Mouse (Mus musculus) heart, postnatal 0 days (tissue): ENCODE measurements around the gene Abhd16a. TPM values are rescaled to one million over a fixed set of nuclear protein-coding genes. Genes with fewer than 3 reads are reported as not detected.
"Not testable (repeated sequence)": the region's sequence is repeated elsewhere in the genome, so short reads cannot be mapped to it uniquely, and the experiment has no call there.

ENCODE experiments used
- ATAC-seq: fragments of 200-750 bp; cut with Nextera tagmentation; 2 replicates; pipeline ENCODE4 v1.8.0; 2017; ENCODE audit warnings: low read depth, moderate number of reproducible peaks, moderate library complexity; ENCODE audit not compliant: insufficient read depth
- DNase-seq: peaks from one replicate; pipeline ENCODE4 v3.0.0-alpha.2; 2016; ENCODE audit warnings: low spot score
- H3K27ac ChIP-seq: fragments of 300-500 bp; sonication (generic); 2 replicates; pipeline ENCODE4 v1.5.1; 2014; ENCODE audit warnings: low read depth, mild to moderate bottlenecking
- H3K27me3 ChIP-seq: fragments of 300-500 bp; sonication (generic); 2 replicates; pipeline ENCODE4 v1.6.1; 2014; ENCODE audit warnings: low read length, mixed read lengths; ENCODE audit not compliant: control insufficient read depth, insufficient read depth
- H3K36me3 ChIP-seq: fragments of 300-500 bp; sonication (generic); replicated peaks from 2 replicates; pipeline ENCODE4 v1.6.1; 2014; ENCODE audit warnings: low read length, mixed read lengths; ENCODE audit not compliant: control insufficient read depth, insufficient read depth
- H3K4me1 ChIP-seq: fragments of 300-500 bp; sonication (generic); 2 replicates; pipeline ENCODE4 v1.6.1; 2014; ENCODE audit warnings: antibody characterized with exemption; ENCODE audit not compliant: control insufficient read depth, insufficient read depth
- H3K4me2 ChIP-seq: fragments of 300-500 bp; sonication (generic); 2 replicates; pipeline ENCODE4 v1.6.1; 2014; ENCODE audit warnings: low read depth, mild to moderate bottlenecking, low read length, moderate library complexity
- H3K4me3 ChIP-seq: fragments of 300-500 bp; sonication (generic); 2 replicates; pipeline ENCODE4 v1.5.1; 2014; ENCODE audit warnings: low read depth, low read length
- H3K9ac ChIP-seq: fragments of 300-500 bp; sonication (generic); replicated peaks from 2 replicates; pipeline ENCODE4 v1.6.1; 2014; ENCODE audit warnings: low read depth, low read length, mixed read lengths
- H3K9me3 ChIP-seq: fragments of 300-500 bp; sonication (generic); replicated peaks from 2 replicates; pipeline ENCODE4 v1.6.1; 2016; ENCODE audit warnings: low read length; ENCODE audit not compliant: control insufficient read depth
- CTCF ChIP-seq: IDR thresholded peaks from 2 replicates; pipeline ENCODE4 v1.5.1; 2016; ENCODE audit warnings: antibody characterized with exemption, control low read depth, low read depth
- EP300 ChIP-seq: IDR thresholded peaks from 2 replicates; pipeline ENCODE4 v1.6.1; 2016; ENCODE audit warnings: antibody characterized with exemption, low read depth
- WGBS: fragments of 180-500 bp; shearing (Covaris S2); extraction: QIAGEN DNeasy Blood & Tissue Kit; methylation state at CpG from one replicate; pipeline ENCODE4 v1.1.7; 2014; 5-methylcytosine and 5-hydroxymethylcytosine counted together
- polyA plus RNA-seq: library from polyadenylated mRNA; unstranded; fragments of >200 nt; fragmentation: Nextera tagmentation; extraction: Ambion mirVana; gene quantifications from 2 replicates; pipeline ENCODE4 v1.2.1, GENCODE M21; 2015
- total RNA-seq: library from RNA; depleted of rRNA; stranded (reverse); fragments of >200 nt; gene quantifications from 2 replicates; pipeline ENCODE4 v1.2.3, GENCODE M21; 2014; ENCODE audit warnings: low replicate concordance

Abhd16a gene
- total and polyA plus RNA-seq, 2 experiments from 2014 or later = 73.2 to 74.3 TPM

DNA sequence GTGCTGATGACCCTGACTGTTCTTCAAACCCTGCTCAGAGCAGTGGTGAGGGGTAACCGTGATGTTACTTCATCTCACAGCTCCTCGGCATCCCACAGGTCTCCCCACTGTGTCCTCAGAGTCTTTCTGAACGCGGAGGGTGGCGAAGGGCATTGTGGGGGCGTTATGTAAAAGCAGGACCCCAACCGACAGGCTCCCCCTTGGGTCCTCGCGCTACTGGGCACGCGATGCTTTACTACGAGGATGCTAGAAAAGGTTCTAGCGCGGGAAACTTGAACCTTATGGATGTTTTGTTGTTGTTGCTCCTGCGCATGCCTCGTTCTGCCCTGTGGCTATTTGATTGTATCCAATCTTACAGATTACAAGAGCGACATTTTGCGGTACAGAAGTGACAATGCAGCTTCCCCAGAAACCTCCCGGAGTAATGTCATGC lies 32.8 kb downstream of the Abhd16a start, which contains the start of gene Csnk2b:
Csnk2b (minus strand) TSS at position 183 of the 433 bp plus-strand sequence.
- TF ChIP-seq EP300 = no peak
- TF ChIP-seq CTCF = no peak; the same call in 1 of the 2 replicates
- DNase-seq = peak; percentile 58
- WGBS = under 1% methylated on average over 19 of the region's 19 CpGs
- no peaks in the 10 kb centered on the region for H3K9me3 ChIP-seq
- peaks cover 31% of the 10 kb centered on the region for H3K36me3 ChIP-seq
- peak within 1 kb of the TSS; percentile 88 for H3K9ac ChIP-seq
- peak within 1 kb of the TSS; percentile 73 for H3K4me3 ChIP-seq
- H3K4me1 ChIP-seq = peaks cover 12% of the 10 kb centered on the region; the same call in 1 of the 2 replicates
- peak within 1 kb of the TSS; percentile 97 for H3K4me2 ChIP-seq
- 0 out of 2 replicates have a peak, but pooled peaks have one; percentile 1 for ATAC-seq
- peak within 1 kb of the TSS; percentile 94 for H3K27ac ChIP-seq
- H3K27me3 ChIP-seq = no peaks in the 10 kb centered on the region

DNA sequence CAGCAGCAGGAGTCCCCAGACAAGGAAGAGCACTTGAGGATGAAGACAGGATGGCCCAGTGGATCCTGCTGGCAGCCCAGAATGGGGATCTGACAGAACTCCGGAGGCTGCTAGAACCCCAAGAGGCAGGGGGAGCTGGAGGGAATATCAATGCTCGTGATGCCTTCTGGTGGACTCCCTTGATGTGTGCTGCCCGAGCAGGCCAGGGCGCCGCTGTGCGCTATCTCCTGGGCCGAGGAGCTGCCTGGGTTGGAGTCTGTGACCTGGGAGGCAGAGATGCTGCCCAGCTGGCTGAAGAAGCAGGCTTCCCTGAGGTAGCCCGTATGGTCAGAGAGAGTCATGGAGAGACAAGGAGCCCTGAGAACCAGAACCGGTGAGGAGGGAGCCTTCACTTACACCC lies 34.2 kb downstream of the Abhd16a start:
- ATAC-seq, DNase-seq, H3K27me3 ChIP-seq, H3K9me3 ChIP-seq, H3K4me2 ChIP-seq, H3K27ac ChIP-seq, H3K9ac ChIP-seq, H3K4me3 ChIP-seq: not testable (repeated sequence)
- H3K4me1 ChIP-seq = peaks cover 20% of the 10 kb centered on the region
- WGBS = 87% methylated on average over 9 of the region's 9 CpGs
- H3K36me3 ChIP-seq = peaks cover 25% of the 10 kb centered on the region

DNA sequence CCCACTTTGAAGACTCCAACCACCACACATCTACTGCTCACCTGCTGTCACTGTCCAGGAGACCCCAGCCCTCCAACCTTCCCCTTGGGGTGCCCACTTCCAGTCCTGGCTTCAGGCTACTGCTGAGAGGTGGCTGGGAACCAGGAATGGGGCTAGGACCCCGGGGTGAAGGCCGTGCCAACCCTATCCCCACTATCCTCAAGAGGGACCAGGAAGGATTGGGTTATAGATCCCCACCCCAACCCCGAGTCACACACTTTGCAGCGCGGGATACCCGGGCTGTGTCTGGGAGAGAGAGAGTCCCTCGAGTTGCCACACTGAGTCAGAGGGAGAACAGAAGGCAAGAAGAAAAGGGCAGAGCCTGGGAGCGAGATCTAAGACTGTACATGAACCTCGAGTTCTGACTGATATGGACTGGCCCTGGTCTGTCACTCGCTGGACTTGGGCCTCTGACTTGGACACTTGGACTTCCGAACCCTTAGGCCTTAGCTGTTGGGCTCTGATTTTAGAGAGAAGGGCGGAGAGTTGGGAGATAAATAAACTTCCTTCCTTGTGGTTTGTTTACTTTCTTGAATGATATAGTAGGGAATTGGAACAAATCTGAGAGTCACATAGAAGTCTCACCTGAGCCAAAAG lies 35.3 kb downstream of the Abhd16a start:
- H3K27ac ChIP-seq, H3K4me3 ChIP-seq, H3K4me2 ChIP-seq, H3K9ac ChIP-seq, H3K27me3 ChIP-seq, ATAC-seq, H3K9me3 ChIP-seq, DNase-seq: not testable (repeated sequence)
- WGBS = 87% methylated on average over 12 of the region's 12 CpGs
- Histone ChIP-seq H3K4me1 (peaks cover 20% of the 10 kb centered on the region), H3K36me3 (peaks cover 21% of the 10 kb centered on the region)

DNA sequence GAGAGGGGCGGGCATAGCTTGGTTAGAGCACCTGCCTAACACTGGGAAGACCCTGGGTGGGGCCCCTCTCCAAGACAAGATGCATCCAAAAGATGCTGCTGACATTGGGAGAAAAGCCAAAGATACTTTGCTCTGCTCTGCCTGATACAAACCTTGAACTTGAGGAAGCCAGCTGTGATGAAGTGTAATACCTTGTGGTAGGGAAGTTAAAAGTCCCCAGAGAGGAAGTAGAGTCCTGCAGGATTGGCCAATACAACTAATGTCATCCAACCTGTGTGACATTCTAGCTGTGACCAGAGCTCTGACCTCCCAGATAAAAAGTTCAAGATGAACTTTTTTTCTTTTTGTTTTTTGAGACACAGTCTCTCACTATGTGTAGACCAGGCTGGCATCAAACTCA lies 36.0 kb downstream of the Abhd16a start:
- ATAC-seq (no peak), DNase-seq (no peak)
- Histone ChIP-seq H3K27ac (no peak overlapping the region), H3K4me3 (no peak overlapping the region), H3K9ac (0 out of 2 replicates have a peak overlapping the region, but pooled peaks have one; percentile 76), H3K36me3 (peaks cover 17% of the 10 kb centered on the region), H3K9me3 (no peaks in the 10 kb centered on the region), H3K27me3 (no peaks in the 10 kb centered on the region), H3K4me1 (peaks cover 20% of the 10 kb centered on the region), H3K4me2 (no peak overlapping the region)
- no peak for TF ChIP-seq CTCF
- TF ChIP-seq EP300 = no peak
- WGBS = 100% methylated on average over 1 of the region's 1 CpGs

DNA sequence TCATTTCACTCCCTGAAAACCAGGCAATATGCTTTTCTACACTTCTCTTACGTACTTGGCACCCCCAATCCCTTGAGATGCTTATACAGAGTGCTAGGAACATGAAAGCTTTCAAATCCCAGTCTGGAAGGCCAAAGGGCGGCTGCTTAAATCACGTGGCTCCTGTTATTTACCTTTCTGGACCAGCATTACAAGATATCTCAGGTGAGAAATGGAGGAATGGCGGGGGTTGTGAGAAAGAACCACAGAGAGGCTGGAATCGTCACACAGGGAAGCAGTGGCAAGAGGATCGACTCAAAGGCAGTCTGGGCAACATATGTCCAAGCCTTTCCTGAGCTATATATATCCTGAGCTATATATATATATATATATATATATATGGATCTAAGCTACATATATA lies 36.5 kb downstream of the Abhd16a start:
- peak overlapping the region; percentile 76 for H3K9ac ChIP-seq
- H3K4me2 ChIP-seq = peak overlapping the region; percentile 68
- peaks cover 20% of the 10 kb centered on the region for H3K4me1 ChIP-seq
- H3K36me3 ChIP-seq = peaks cover 21% of the 10 kb centered on the region
- DNase-seq = no peak
- WGBS = 23% methylated on average over 6 of the region's 6 CpGs
- H3K27me3 ChIP-seq = no peaks in the 10 kb centered on the region
- TF ChIP-seq EP300 = no peak
- no peak for TF ChIP-seq CTCF
- no peaks in the 10 kb centered on the region for H3K9me3 ChIP-seq
- H3K27ac ChIP-seq = peak overlapping the region; percentile 89
- H3K4me3 ChIP-seq = peak overlapping the region; percentile 64
- no peak for ATAC-seq

DNA sequence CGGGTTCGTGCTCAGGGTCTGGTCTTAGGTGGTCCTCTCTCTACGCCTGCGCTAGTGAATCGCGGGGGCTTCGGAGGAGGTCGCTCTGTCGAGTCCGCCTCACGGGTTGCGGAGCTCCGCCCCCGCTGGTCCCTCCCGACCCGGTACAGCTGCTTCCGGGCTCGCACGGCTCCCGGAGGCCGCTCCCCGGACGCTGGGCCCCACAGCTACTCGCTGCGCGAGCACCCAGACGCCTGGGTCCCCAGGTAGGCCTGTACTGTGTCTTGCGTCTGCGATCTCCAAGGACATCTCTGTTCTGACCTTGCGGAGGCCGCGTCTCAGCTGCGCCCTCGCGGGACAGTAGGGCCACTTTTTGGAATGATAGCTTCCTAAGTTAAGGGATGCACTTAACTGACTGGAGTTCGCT lies 37.1 kb downstream of the Abhd16a start, which contains the start of gene D17H6S53E:
D17H6S53E (plus strand) TSS at position 168 of the 406 bp plus-strand sequence.
- H3K9ac ChIP-seq = peak within 1 kb of the TSS; percentile 76
- WGBS = under 1% methylated on average over 36 of the region's 36 CpGs
- H3K36me3 ChIP-seq = peaks cover 21% of the 10 kb centered on the region
- peak within 1 kb of the TSS; percentile 68 for H3K4me2 ChIP-seq
- H3K9me3 ChIP-seq = no peaks in the 10 kb centered on the region
- DNase-seq (peak; percentile 55), ATAC-seq (peak; percentile 51)
- TF ChIP-seq EP300 (no peak), CTCF (no peak)
- no peaks in the 10 kb centered on the region for H3K27me3 ChIP-seq
- H3K4me3 ChIP-seq = peak within 1 kb of the TSS; percentile 64
- peaks cover 20% of the 10 kb centered on the region for H3K4me1 ChIP-seq
- peak within 1 kb of the TSS; percentile 89 for H3K27ac ChIP-seq
